Mouse (Mus musculus) midbrain, postnatal 0 days (tissue): ENCODE measurements at regions not wholly inside any gene's neighbourhood (a gene's known extent, or its start where the extent isn't known, plus 50 kb on each side); places are given as distances from the start of the nearest gene placed in this dataset.
"Not testable (repeated sequence)": the region's sequence is repeated elsewhere in the genome, so short reads cannot be mapped to it uniquely, and the experiment has no call there.

Experiments used
- ATAC-seq: fragments of 200-750 bp; cut with Nextera tagmentation; 2 replicates; pipeline ENCODE4 v1.8.0; 2017; ENCODE audit warnings: moderate number of reproducible peaks, mild to moderate bottlenecking, moderate TSS enrichment, moderate library complexity; ENCODE audit not compliant: low FRiP score
- DNase-seq: peaks from one replicate; pipeline ENCODE4 v3.0.0-alpha.2; 2015; ENCODE audit warnings: low spot score
- H3K27ac ChIP-seq: fragments of 300-500 bp; sonication (generic); 2 replicates; pipeline ENCODE4 v1.5.1; 2014; ENCODE audit warnings: low read depth, mild to moderate bottlenecking, low read length, mixed read lengths
- H3K27me3 ChIP-seq: fragments of 300-500 bp; sonication (generic); 2 replicates; pipeline ENCODE4 v1.6.1; 2014; ENCODE audit warnings: low read length, control low read depth, mixed read lengths; ENCODE audit not compliant: insufficient read depth
- H3K36me3 ChIP-seq: fragments of 300-500 bp; sonication (generic); 2 replicates; pipeline ENCODE4 v1.6.1; 2014; ENCODE audit warnings: low read length, control low read depth, mixed read lengths; ENCODE audit not compliant: insufficient read depth
- H3K4me1 ChIP-seq: fragments of 300-500 bp; sonication (generic); 2 replicates; pipeline ENCODE4 v1.6.1; 2014; ENCODE audit warnings: mild to moderate bottlenecking, control low read depth, antibody characterized with exemption, low read length, mixed read lengths; ENCODE audit not compliant: insufficient read depth
- H3K4me2 ChIP-seq: fragments of 300-500 bp; sonication (generic); 2 replicates; pipeline ENCODE4 v1.6.1; 2014; ENCODE audit warnings: low read depth, mild to moderate bottlenecking, low read length, mixed read lengths; ENCODE audit not compliant: poor library complexity, severe bottlenecking
- H3K4me3 ChIP-seq: fragments of 300-500 bp; sonication (generic); 2 replicates; pipeline ENCODE4 v1.5.1; 2014; ENCODE audit warnings: low read depth, mild to moderate bottlenecking, low read length, moderate library complexity
- H3K9ac ChIP-seq: fragments of 300-500 bp; sonication (generic); replicated peaks from 2 replicates; pipeline ENCODE4 v1.6.1; 2014; ENCODE audit warnings: mild to moderate bottlenecking, low read length, moderate library complexity, mixed read lengths; ENCODE audit not compliant: poor library complexity, severe bottlenecking
- H3K9me3 ChIP-seq: fragments of 300-500 bp; sonication (generic); 2 replicates; pipeline ENCODE4 v1.6.1; 2016; ENCODE audit warnings: low read length, control low read depth
- CTCF ChIP-seq: IDR thresholded peaks from 2 replicates; pipeline ENCODE4 v1.5.1; 2016; ENCODE audit warnings: antibody characterized with exemption, mild to moderate bottlenecking
- WGBS: fragments of 180-500 bp; shearing (Covaris S2); extraction: QIAGEN DNeasy Blood & Tissue Kit; methylation state at CpG from one replicate; pipeline ENCODE4 v1.1.7; 2014; 5-methylcytosine and 5-hydroxymethylcytosine counted together

- H3K36me3 ChIP-seq = no peaks in the 10 kb centered on the region
- TF ChIP-seq CTCF = no peak
- H3K27ac ChIP-seq = peak overlapping the region; percentile 85
- no peaks in the 10 kb centered on the region for H3K9me3 ChIP-seq
- peaks cover 3% of the 10 kb centered on the region; the same call in 1 of the 2 replicates for H3K4me1 ChIP-seq
- peak; percentile 25 for DNase-seq
- no peak overlapping the region for H3K4me3 ChIP-seq
- no peak overlapping the region for H3K4me2 ChIP-seq
- WGBS = 35% methylated on average over 2 of the region's 2 CpGs
- no peak overlapping the region for H3K9ac ChIP-seq
- ATAC-seq = no peak
- H3K27me3 ChIP-seq = no peaks in the 10 kb centered on the region
These were observed 327.8 kb upstream of the Cypt12 start for GRCm38 (mm10) chr3:17620398-17620797.

- 85% methylated on average over 3 of the region's 3 CpGs for WGBS
These were observed 315.7 kb upstream of the Cypt12 start for GRCm38 (mm10) chr3:17632484-17632883.

DNA sequence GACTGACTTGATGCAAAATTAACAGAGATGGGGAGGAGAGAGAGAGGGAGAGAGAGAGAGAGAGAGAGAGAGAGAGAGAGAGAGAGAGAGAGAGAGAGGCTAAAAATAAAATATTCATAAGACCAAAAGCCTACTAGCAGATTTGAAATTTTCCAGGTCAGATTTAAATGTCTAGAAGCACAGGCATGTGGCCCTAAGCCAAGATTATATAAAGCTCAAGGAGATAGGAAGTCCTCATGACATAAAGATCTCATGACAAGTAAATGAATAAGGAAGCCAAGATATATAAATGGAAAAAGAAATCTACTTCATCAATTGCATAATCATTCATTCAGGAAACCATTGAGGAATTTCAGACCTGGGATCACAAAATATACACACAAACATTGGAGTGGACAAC lies 311.9 kb upstream of the Cypt12 start:
- H3K4me1 ChIP-seq = no peaks in the 10 kb centered on the region
- no peak overlapping the region for H3K9ac ChIP-seq
- no peaks in the 10 kb centered on the region for H3K9me3 ChIP-seq
- H3K4me2 ChIP-seq = no peak overlapping the region
- H3K27me3 ChIP-seq = no peaks in the 10 kb centered on the region
- no peak for ATAC-seq
- H3K4me3 ChIP-seq = no peak overlapping the region
- no peak for TF ChIP-seq CTCF
- DNase-seq = no peak
- no peaks in the 10 kb centered on the region for H3K36me3 ChIP-seq
- no peak overlapping the region for H3K27ac ChIP-seq

More at GRCm38 (mm10) chr3:17632484-17632883, 315.7 kb upstream of the Cypt12 start:
- H3K4me1 ChIP-seq = no peaks in the 10 kb centered on the region
- TF ChIP-seq CTCF = no peak
- H3K27ac ChIP-seq = no peak overlapping the region
- no peaks in the 10 kb centered on the region for H3K36me3 ChIP-seq
- peak; percentile 36 for DNase-seq
- no peaks in the 10 kb centered on the region for H3K9me3 ChIP-seq
- no peak overlapping the region for H3K4me3 ChIP-seq
- no peak overlapping the region for H3K9ac ChIP-seq
- no peaks in the 10 kb centered on the region for H3K27me3 ChIP-seq
- ATAC-seq = no peak
- H3K4me2 ChIP-seq = no peak overlapping the region

GRCm38 (mm10) chr3:17659988-17660387 lies 288.2 kb upstream of the Cypt12 start:
- not testable (repeated sequence) for H3K9me3 ChIP-seq, H3K4me1 ChIP-seq, H3K36me3 ChIP-seq, DNase-seq, H3K27me3 ChIP-seq, H3K4me2 ChIP-seq, ATAC-seq, H3K9ac ChIP-seq, H3K4me3 ChIP-seq, H3K27ac ChIP-seq
- WGBS = 90% methylated on average over 2 of the region's 2 CpGs

DNA sequence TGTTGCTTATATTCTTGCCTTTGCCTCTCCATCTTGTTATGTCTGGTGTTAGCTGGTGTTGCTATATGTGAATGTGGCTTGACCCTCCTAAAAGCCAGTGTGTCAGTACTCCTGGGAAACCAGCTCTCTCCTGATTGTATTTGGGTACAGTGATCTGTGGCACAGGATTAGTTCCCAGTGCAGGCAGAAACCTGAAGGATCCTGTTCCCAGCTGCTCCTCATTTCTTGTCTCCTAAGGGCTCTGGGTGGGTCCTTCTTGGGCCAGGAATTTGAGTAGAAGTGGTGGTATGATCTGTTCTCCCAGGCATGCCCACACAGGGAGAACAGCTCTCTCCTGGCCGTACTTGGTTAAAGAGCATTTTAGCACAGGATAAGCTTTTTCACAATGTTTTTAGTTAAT lies 286.2 kb upstream of the Cypt12 start:
- Histone ChIP-seq H3K4me2 (no peak overlapping the region), H3K4me1 (no peaks in the 10 kb centered on the region), H3K36me3 (no peaks in the 10 kb centered on the region), H3K9ac (no peak overlapping the region), H3K9me3 (no peaks in the 10 kb centered on the region), H3K4me3 (no peak overlapping the region), H3K27ac (no peak overlapping the region), H3K27me3 (no peaks in the 10 kb centered on the region)
- 97% methylated on average over 1 of the region's 1 CpGs for WGBS
- TF ChIP-seq CTCF = no peak
- ATAC-seq = no peak
- DNase-seq = no peak

GRCm38 (mm10) chr3:17667016-17667415 lies 281.2 kb upstream of the Cypt12 start:
- no peak overlapping the region for H3K4me3 ChIP-seq
- no peak overlapping the region for H3K9ac ChIP-seq
- H3K27me3 ChIP-seq = no peaks in the 10 kb centered on the region
- H3K9me3 ChIP-seq = no peaks in the 10 kb centered on the region
- no peaks in the 10 kb centered on the region for H3K4me1 ChIP-seq
- DNase-seq = no peak
- WGBS = 88% methylated on average over 1 of the region's 1 CpGs
- no peaks in the 10 kb centered on the region for H3K36me3 ChIP-seq
- TF ChIP-seq CTCF = no peak
- no peak overlapping the region for H3K27ac ChIP-seq
- ATAC-seq = no peak
- H3K4me2 ChIP-seq = no peak overlapping the region
